ENCODE assay signal across 8 mouse cellular contexts in genomic region chr11:115297214-115297826, GRCm38 (mm10). TPM values are rescaled to one million over a fixed set of nuclear protein-coding genes. Genes with fewer than 3 reads are reported as not detected.
DNase-seq lines count a peak whose midpoint lies in the region; ATAC-seq and TF ChIP-seq lines count a peak whose summit lies in the region.

Fads6 (minus strand) TSS chr11:115297663.

- no peaks in the 10 kb centered on the region for H3K9me3 ChIP-seq in ES-Bruce4 (replicated peaks; ENCODE audit: control insufficient read depth, insufficient read depth, low read length, poor library complexity, severe bottlenecking)
- H3K9me3 ChIP-seq in forebrain, embryonic 10.5 days = no peaks in the 10 kb centered on the region
- no peaks in the 10 kb centered on the region for H3K9me3 ChIP-seq in liver, embryonic 14.5 days (ENCODE audit: control insufficient read depth, low read length)

- WGBS in forebrain, embryonic 10.5 days = under 1% methylated on average over 44 of the region's 44 CpGs
- 2% methylated on average over 43 of the region's 44 CpGs for WGBS in liver, embryonic 14.5 days (ENCODE audit: insufficient replicate concordance)

- TF ChIP-seq POLR2A in ES-Bruce4 (IDR thresholded peaks at IDR 0.05; ENCODE audit: insufficient read depth, low read length) = peak; percentile 24
- no peak for TF ChIP-seq POLR2A in bone marrow macrophage, adult 2 months (IDR thresholded peaks at IDR 0.05; ENCODE audit: borderline replicate concordance, low read depth, low read length)

- TF ChIP-seq EP300 in ES-Bruce4 (IDR thresholded peaks at IDR 0.05; ENCODE audit: insufficient read depth, low read depth, low read length) = peak; percentile 51; the same call in 1 of the 2 replicates
- TF ChIP-seq EP300 in liver, embryonic 14.5 days (IDR thresholded peaks at IDR 0.05; ENCODE audit: low read depth) = no peak

- H3K27ac ChIP-seq in ES-Bruce4 (ENCODE audit: insufficient read depth, low read length) = no peak within 1 kb of the TSS
- H3K27ac ChIP-seq in bone marrow macrophage, adult 2 months (ENCODE audit: insufficient read depth, low read depth, low read length) = no peak within 1 kb of the TSS
- peak within 1 kb of the TSS; percentile 80 for H3K27ac ChIP-seq in forebrain, embryonic 10.5 days
- no peak within 1 kb of the TSS for H3K27ac ChIP-seq in liver, embryonic 14.5 days

- DNase-seq in forebrain, embryonic 10.5 days (ENCODE audit: extremely low spot score, low spot score) = peak; percentile 61
- peak; percentile 49 to 59 for DNase-seq in heart, postnatal 10 days
- peak; percentile 73 to 88 for DNase-seq in kidney, postnatal 25 days
- no peak for DNase-seq in liver, embryonic 14.5 days (ENCODE audit: low read depth in 3 of 3, low spot score in 3 of 3)
- peak; percentile 49 for DNase-seq in neural tube, embryonic 10.5 days (ENCODE audit: extremely low spot score, low spot score)
- peak; percentile 86 for DNase-seq in thymus, postnatal 0 days (ENCODE audit: low spot score)

- ATAC-seq in liver, embryonic 14.5 days (ENCODE audit: insufficient read depth) = peak; percentile 63

- intact Hi-C loops in heart, postnatal 10 days (cut with DNase I) = no loop called here

- TF ChIP-seq CTCF in ES-Bruce4 (IDR thresholded peaks at IDR 0.05; ENCODE audit: low read depth, low read length) = peak; percentile 56
- TF ChIP-seq CTCF in bone marrow macrophage, adult 2 months (IDR thresholded peaks at IDR 0.05; ENCODE audit: low read depth, low read length) = no peak
- TF ChIP-seq CTCF in liver, embryonic 14.5 days (IDR thresholded peaks at IDR 0.05; ENCODE audit: low read depth) = peak; percentile 54

- H3K4me1 ChIP-seq in ES-Bruce4 (ENCODE audit: control insufficient read depth, insufficient read depth, low read length) = peaks cover 10% of the 10 kb centered on the region
- H3K4me1 ChIP-seq in bone marrow macrophage, adult 2 months (ENCODE audit: control insufficient read depth, insufficient read depth, low read length) = peaks cover 3% of the 10 kb centered on the region; the same call in 1 of the 2 replicates
- peaks cover 19% of the 10 kb centered on the region for H3K4me1 ChIP-seq in forebrain, embryonic 10.5 days
- H3K4me1 ChIP-seq in liver, embryonic 14.5 days (replicated peaks; ENCODE audit: control insufficient read depth in 2 of 2, insufficient read depth in 2 of 2, low read length in 1 of 2) = no peaks in the 10 kb centered on the region

- H3K27me3 ChIP-seq in ES-Bruce4 (ENCODE audit: control insufficient read depth, insufficient read depth, low read length, poor library complexity, severe bottlenecking) = no peaks in the 10 kb centered on the region
- peaks cover 43% of the 10 kb centered on the region for H3K27me3 ChIP-seq in forebrain, embryonic 10.5 days (ENCODE audit: poor library complexity, severe bottlenecking)
- H3K27me3 ChIP-seq in liver, embryonic 14.5 days (ENCODE audit: control insufficient read depth, insufficient read depth, low read length) = peaks cover 16% of the 10 kb centered on the region

- peak within 1 kb of the TSS; percentile 64 for H3K4me3 ChIP-seq in ES-Bruce4 (ENCODE audit: low read depth, low read length)
- peak within 1 kb of the TSS; percentile 69 for H3K4me3 ChIP-seq in bone marrow macrophage, adult 2 months (ENCODE audit: insufficient read depth, low read length)
- H3K4me3 ChIP-seq in forebrain, embryonic 10.5 days = peak within 1 kb of the TSS; percentile 56
- H3K4me3 ChIP-seq in liver, embryonic 14.5 days (ENCODE audit: insufficient read depth in 1 of 2, low read depth in 2 of 2, low read length in 2 of 2) = peak within 1 kb of the TSS; percentile 48 to 55

- H3K36me3 ChIP-seq in ES-Bruce4 (ENCODE audit: control insufficient read depth, insufficient read depth, low read length, poor library complexity, severe bottlenecking) = no peaks in the 10 kb centered on the region
- H3K36me3 ChIP-seq in forebrain, embryonic 10.5 days (replicated peaks) = no peaks in the 10 kb centered on the region
- no peaks in the 10 kb centered on the region for H3K36me3 ChIP-seq in liver, embryonic 14.5 days (replicated peaks; ENCODE audit: control insufficient read depth, insufficient read depth, low read depth)

- H3K4me2 ChIP-seq in liver, embryonic 14.5 days (ENCODE audit: low read depth) = peak within 1 kb of the TSS; percentile 45

- peak within 1 kb of the TSS; percentile 51 for H3K9ac ChIP-seq in ES-Bruce4 (ENCODE audit: low read depth, poor library complexity, severe bottlenecking)
- H3K9ac ChIP-seq in liver, embryonic 14.5 days (replicated peaks) = no peak within 1 kb of the TSS

RNA-seq across cellular contexts. Expression of gene Fads6, which starts in this region (rescaled TPM):
- 6.7 and 7.1 TPM in 2 replicates for polyA plus RNA-seq in ES-Bruce4 (2011; ENCODE audit: insufficient read depth, insufficient read length, low read depth, missing spikeins)
- polyA plus RNA-seq in bone marrow macrophage, adult 2 months (2012; ENCODE audit: insufficient read depth, insufficient read length, missing spikeins) = 1.5 and 1.9 TPM in 2 replicates
- polyA plus RNA-seq in forebrain, embryonic 10.5 days (2016; fragmentation: Nextera tagmentation; extraction: Ambion mirVana) = 0.45 and 0.49 TPM in 2 replicates
- 1 to 10 TPM in 1 of 2 experiments, under 1 TPM in 1; 0.89 to 1.2 TPM for total RNA-seq in heart, postnatal 10 days (2021)
- polyA plus RNA-seq in liver, embryonic 14.5 days (2012; rRNA removed) = 6.6 and 6.7 TPM in 2 replicates
- 2.8 TPM in 2 replicates for polyA plus RNA-seq in liver, embryonic 14.5 days (2014; fragmentation: Nextera tagmentation; extraction: Ambion mirVana)
- 0.37 and 0.39 TPM in 2 replicates for polyA plus RNA-seq in thymus, postnatal 0 days (2015; fragmentation: Nextera tagmentation; extraction: Ambion mirVana)

Comparison
In these comparisons a context has a peak if more than half of its experiments do, and no peak if none do; other contexts are left out.
1. Peak in DNase-seq, H3K4me3 ChIP-seq and H3K27ac ChIP-seq in forebrain, embryonic 10.5 days; RNA of the gene not detected or under 1 TPM.
2. Peak in DNase-seq in thymus, postnatal 0 days; RNA of the gene not detected or under 1 TPM.
3. DNase-seq: peak in heart, postnatal 10 days (2 of 2), kidney, postnatal 25 days (2 of 2) and neural tube, embryonic 10.5 days (single experiment); none in liver, embryonic 14.5 days (0 of 3).
4. Peak in every context shown above with its lines, with median percentiles within 50 percentile points of each other: H3K4me3 ChIP-seq.